Mouse (Mus musculus): Measurements from ENCODE around the gene Snx30. TPM values are rescaled to one million over a fixed set of nuclear protein-coding genes. Genes with fewer than 3 reads are reported as not detected.
"Not testable (repeated sequence)": the region's sequence is repeated elsewhere in the genome, so short reads cannot be mapped to it uniquely, and the experiment has no call there.

Snx30 gene
- polyA plus RNA-seq, 1 experiment from 2014 or later: 4.9 TPM

GRCm38 (mm10) chr4:59786661-59787060 is 19.0 kb upstream of the Snx30 start:
- Histone ChIP-seq H3K27me3 (ENCODE audit: control insufficient read depth, insufficient read depth, low read length) (no peaks in the 10 kb centered on the region), H3K4me1 (ENCODE audit: control insufficient read depth, insufficient read depth, low read length) (0 out of 2 replicates have a peak, but pooled peaks cover 3% of the 10 kb centered on the region), H3K4me2 (no peak overlapping the region), H3K9ac (ENCODE audit: low read depth, low read length) (no peak overlapping the region), H3K36me3 (ENCODE audit: control insufficient read depth, insufficient read depth, low read length) (no peaks in the 10 kb centered on the region), H3K27ac (ENCODE audit: low read depth, low read length) (no peak overlapping the region), H3K9me3 (replicated peaks; ENCODE audit: control insufficient read depth, low read length) (no peaks in the 10 kb centered on the region), H3K4me3 (ENCODE audit: low read depth, low read length) (no peak overlapping the region)
- WGBS (ENCODE audit: insufficient replicate concordance): 1% methylated on average over 7 of the region's 7 CpGs
- ATAC-seq (replicated peaks; ENCODE audit: insufficient number of reproducible peaks, low FRiP score, low TSS enrichment): no peak

DNA sequence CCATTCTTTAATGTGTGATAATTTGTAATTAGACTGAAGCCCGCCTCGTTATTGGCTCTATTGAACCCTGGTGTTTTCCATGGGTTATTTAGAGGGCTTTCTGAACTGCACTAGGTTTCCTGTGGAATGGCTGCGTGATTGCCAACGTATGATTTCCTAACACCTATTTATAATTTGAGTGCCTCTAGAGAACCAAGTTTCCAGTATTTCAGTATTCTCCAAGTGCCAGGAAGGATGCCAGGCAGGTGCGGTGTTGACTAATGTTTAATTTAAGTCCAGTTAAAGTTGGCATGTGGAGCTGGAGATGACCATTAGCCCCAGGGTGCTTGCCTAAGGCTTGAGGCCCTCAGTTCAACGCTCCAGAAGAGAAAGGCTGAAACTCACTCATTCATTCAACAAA is 18.5 kb upstream of the Snx30 start:
- H3K36me3 ChIP-seq (ENCODE audit: control insufficient read depth, insufficient read depth, low read length): no peaks in the 10 kb centered on the region
- H3K9ac ChIP-seq (ENCODE audit: low read depth, low read length): no peak overlapping the region
- 0 out of 2 replicates have a peak, but pooled peaks cover under 1% of the 10 kb centered on the region for H3K4me1 ChIP-seq (ENCODE audit: control insufficient read depth, insufficient read depth, low read length)
- H3K27me3 ChIP-seq (ENCODE audit: control insufficient read depth, insufficient read depth, low read length): no peaks in the 10 kb centered on the region
- 60% methylated on average over 6 of the region's 6 CpGs for WGBS (ENCODE audit: insufficient replicate concordance)
- H3K9me3 ChIP-seq (replicated peaks; ENCODE audit: control insufficient read depth, low read length): no peaks in the 10 kb centered on the region
- no peak overlapping the region for H3K27ac ChIP-seq (ENCODE audit: low read depth, low read length)
- H3K4me2 ChIP-seq: no peak overlapping the region
- ATAC-seq (replicated peaks; ENCODE audit: insufficient number of reproducible peaks, low FRiP score, low TSS enrichment): no peak
- no peak overlapping the region for H3K4me3 ChIP-seq (ENCODE audit: low read depth, low read length)

DNA sequence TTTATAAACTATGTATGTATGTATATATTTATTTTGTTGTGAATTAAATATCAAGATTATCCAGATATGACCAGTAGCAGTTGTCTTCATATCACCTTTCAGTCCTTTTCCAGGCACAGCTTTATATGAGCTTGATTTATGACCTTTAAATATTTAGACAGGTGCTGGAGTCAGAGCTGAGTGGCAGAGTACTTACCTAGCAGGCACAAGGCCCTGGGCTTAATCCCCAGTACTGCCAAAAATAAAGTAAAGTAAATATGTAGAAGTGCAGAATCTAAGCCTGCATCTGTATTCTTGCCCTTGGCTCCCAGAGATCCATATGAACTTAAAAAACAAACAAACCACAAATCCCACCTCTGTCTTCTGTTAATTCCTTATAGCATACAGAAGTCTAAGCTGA is 16.6 kb upstream of the Snx30 start:
- H3K36me3 ChIP-seq (ENCODE audit: control insufficient read depth, insufficient read depth, low read length): no peaks in the 10 kb centered on the region
- H3K4me1 ChIP-seq (ENCODE audit: control insufficient read depth, insufficient read depth, low read length): no peaks in the 10 kb centered on the region
- H3K9ac ChIP-seq (ENCODE audit: low read depth, low read length): no peak overlapping the region
- H3K27me3 ChIP-seq (ENCODE audit: control insufficient read depth, insufficient read depth, low read length): no peaks in the 10 kb centered on the region
- H3K9me3 ChIP-seq (replicated peaks; ENCODE audit: control insufficient read depth, low read length): no peaks in the 10 kb centered on the region
- no peak overlapping the region for H3K27ac ChIP-seq (ENCODE audit: low read depth, low read length)
- H3K4me3 ChIP-seq (ENCODE audit: low read depth, low read length): no peak overlapping the region
- no peak for ATAC-seq (replicated peaks; ENCODE audit: insufficient number of reproducible peaks, low FRiP score, low TSS enrichment)
- H3K4me2 ChIP-seq: no peak overlapping the region

GRCm38 (mm10) chr4:59793626-59794025 is 12.0 kb upstream of the Snx30 start:
- H3K27me3 ChIP-seq (ENCODE audit: control insufficient read depth, insufficient read depth, low read length); H3K9ac ChIP-seq (ENCODE audit: low read depth, low read length); H3K4me3 ChIP-seq (ENCODE audit: low read depth, low read length); H3K27ac ChIP-seq (ENCODE audit: low read depth, low read length); H3K36me3 ChIP-seq (ENCODE audit: control insufficient read depth, insufficient read depth, low read length); H3K4me2 ChIP-seq; ATAC-seq (replicated peaks; ENCODE audit: insufficient number of reproducible peaks, low FRiP score, low TSS enrichment); H3K4me1 ChIP-seq (ENCODE audit: control insufficient read depth, insufficient read depth, low read length); H3K9me3 ChIP-seq (replicated peaks; ENCODE audit: control insufficient read depth, low read length): not testable (repeated sequence)
- 72% methylated on average over 2 of the region's 2 CpGs for WGBS (ENCODE audit: insufficient replicate concordance)

DNA sequence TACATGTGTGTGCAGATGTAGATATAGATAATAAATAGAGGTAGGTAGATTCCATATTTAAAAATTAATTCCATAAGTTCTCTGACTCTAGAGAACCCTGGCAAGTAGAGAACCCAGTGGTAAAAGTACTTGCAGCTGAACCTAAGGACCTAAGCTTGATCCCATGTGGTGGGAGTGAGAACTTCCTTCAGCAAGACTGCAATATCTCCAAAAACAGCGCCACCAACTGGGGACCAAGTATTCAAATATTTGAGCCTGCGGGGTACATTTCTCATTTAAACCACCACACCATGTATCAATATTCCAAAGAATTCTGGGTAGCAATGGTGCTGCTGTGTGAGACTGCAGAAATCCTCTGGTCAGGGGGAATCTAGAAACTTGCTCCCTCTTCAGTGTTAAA is 11.5 kb upstream of the Snx30 start:
- H3K9ac ChIP-seq (ENCODE audit: low read depth, low read length): no peak overlapping the region
- H3K4me2 ChIP-seq: no peak overlapping the region
- no peak for ATAC-seq (replicated peaks; ENCODE audit: insufficient number of reproducible peaks, low FRiP score, low TSS enrichment)
- no peaks in the 10 kb centered on the region for H3K4me1 ChIP-seq (ENCODE audit: control insufficient read depth, insufficient read depth, low read length)
- no peak overlapping the region for H3K4me3 ChIP-seq (ENCODE audit: low read depth, low read length)
- 75% methylated on average over 2 of the region's 2 CpGs for WGBS (ENCODE audit: insufficient replicate concordance)
- H3K27me3 ChIP-seq (ENCODE audit: control insufficient read depth, insufficient read depth, low read length): no peaks in the 10 kb centered on the region
- no peaks in the 10 kb centered on the region for H3K9me3 ChIP-seq (replicated peaks; ENCODE audit: control insufficient read depth, low read length)
- H3K36me3 ChIP-seq (ENCODE audit: control insufficient read depth, insufficient read depth, low read length): no peaks in the 10 kb centered on the region
- no peak overlapping the region for H3K27ac ChIP-seq (ENCODE audit: low read depth, low read length)

- no peaks in the 10 kb centered on the region for H3K36me3 ChIP-seq (ENCODE audit: control insufficient read depth, insufficient read depth, low read length)
- H3K4me2 ChIP-seq: no peak overlapping the region
- ATAC-seq (replicated peaks; ENCODE audit: insufficient number of reproducible peaks, low FRiP score, low TSS enrichment): no peak
- H3K4me3 ChIP-seq (ENCODE audit: low read depth, low read length): no peak overlapping the region
- H3K27me3 ChIP-seq (ENCODE audit: control insufficient read depth, insufficient read depth, low read length): no peaks in the 10 kb centered on the region
- H3K4me1 ChIP-seq (ENCODE audit: control insufficient read depth, insufficient read depth, low read length): no peaks in the 10 kb centered on the region
- no peak overlapping the region for H3K27ac ChIP-seq (ENCODE audit: low read depth, low read length)
- 70% methylated on average over 2 of the region's 2 CpGs for WGBS (ENCODE audit: insufficient replicate concordance)
- H3K9me3 ChIP-seq (replicated peaks; ENCODE audit: control insufficient read depth, low read length): no peaks in the 10 kb centered on the region
- no peak overlapping the region for H3K9ac ChIP-seq (ENCODE audit: low read depth, low read length)
Measured at GRCm38 (mm10) chr4:59795788-59796455, 9.7 kb upstream of the Snx30 start.

DNA sequence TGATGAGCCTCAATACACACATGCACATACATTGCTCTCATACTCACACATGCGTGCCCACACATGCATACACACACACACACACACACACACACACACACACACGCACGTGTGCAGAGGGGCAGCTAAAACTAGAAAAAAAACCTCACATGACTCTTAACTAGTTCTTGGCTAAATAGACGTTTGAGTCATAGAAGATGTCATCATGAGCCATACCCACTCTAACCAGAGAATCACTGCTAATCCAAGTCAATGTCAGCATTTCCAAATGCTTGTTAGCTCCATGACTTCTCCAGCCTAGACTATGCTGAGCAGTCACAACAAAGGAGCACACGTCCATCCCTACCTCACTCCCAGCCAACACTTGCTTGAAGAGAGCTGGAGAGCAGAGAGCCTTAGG is 5.5 kb upstream of the Snx30 start:
- WGBS (ENCODE audit: insufficient replicate concordance): 76% methylated on average over 5 of the region's 5 CpGs

GRCm38 (mm10) chr4:59801489-59801888 is 4.2 kb upstream of the Snx30 start, which contains the start of gene Inip:
TSS of gene Inip (minus strand) at chr4:59801589.
- no peak within 1 kb of the TSS for H3K9ac ChIP-seq (ENCODE audit: low read depth, low read length)
- no peaks in the 10 kb centered on the region for H3K27me3 ChIP-seq (ENCODE audit: control insufficient read depth, insufficient read depth, low read length)
- no peaks in the 10 kb centered on the region for H3K4me1 ChIP-seq (ENCODE audit: control insufficient read depth, insufficient read depth, low read length)
- no peak within 1 kb of the TSS for H3K4me3 ChIP-seq (ENCODE audit: low read depth, low read length)
- no peaks in the 10 kb centered on the region for H3K9me3 ChIP-seq (replicated peaks; ENCODE audit: control insufficient read depth, low read length)
- ATAC-seq (replicated peaks; ENCODE audit: insufficient number of reproducible peaks, low FRiP score, low TSS enrichment): no peak
- H3K27ac ChIP-seq (ENCODE audit: low read depth, low read length): no peak within 1 kb of the TSS
- H3K36me3 ChIP-seq (ENCODE audit: control insufficient read depth, insufficient read depth, low read length): no peaks in the 10 kb centered on the region
- H3K4me2 ChIP-seq: no peak within 1 kb of the TSS

More for the DNA sequence above, 5.5 kb upstream of the Snx30 start:
- Histone ChIP-seq H3K4me3 (ENCODE audit: low read depth, low read length) (no peak overlapping the region), H3K36me3 (ENCODE audit: control insufficient read depth, insufficient read depth, low read length) (no peaks in the 10 kb centered on the region), H3K4me2 (no peak overlapping the region), H3K9ac (ENCODE audit: low read depth, low read length) (no peak overlapping the region), H3K9me3 (replicated peaks; ENCODE audit: control insufficient read depth, low read length) (no peaks in the 10 kb centered on the region), H3K27me3 (ENCODE audit: control insufficient read depth, insufficient read depth, low read length) (no peaks in the 10 kb centered on the region), H3K4me1 (ENCODE audit: control insufficient read depth, insufficient read depth, low read length) (no peaks in the 10 kb centered on the region), H3K27ac (ENCODE audit: low read depth, low read length) (no peak overlapping the region)
- ATAC-seq (replicated peaks; ENCODE audit: insufficient number of reproducible peaks, low FRiP score, low TSS enrichment): no peak

- no peak overlapping the region for H3K27ac ChIP-seq (ENCODE audit: low read depth, low read length)
- no peaks in the 10 kb centered on the region for H3K27me3 ChIP-seq (ENCODE audit: control insufficient read depth, insufficient read depth, low read length)
- H3K9ac ChIP-seq (ENCODE audit: low read depth, low read length): no peak overlapping the region
- H3K4me3 ChIP-seq (ENCODE audit: low read depth, low read length): no peak overlapping the region
- no peak overlapping the region for H3K4me2 ChIP-seq
- no peak for ATAC-seq (replicated peaks; ENCODE audit: insufficient number of reproducible peaks, low FRiP score, low TSS enrichment)
- no peaks in the 10 kb centered on the region for H3K9me3 ChIP-seq (replicated peaks; ENCODE audit: control insufficient read depth, low read length)
- no peaks in the 10 kb centered on the region for H3K36me3 ChIP-seq (ENCODE audit: control insufficient read depth, insufficient read depth, low read length)
- 70% methylated on average over 6 of the region's 6 CpGs for WGBS (ENCODE audit: insufficient replicate concordance)
- peaks cover 5% of the 10 kb centered on the region; the same call in 1 of the 2 replicates for H3K4me1 ChIP-seq (ENCODE audit: control insufficient read depth, insufficient read depth, low read length)
Measured at GRCm38 (mm10) chr4:59802107-59802506, 3.5 kb upstream of the Snx30 start.

All from heart, embryonic 11.5 days (tissue).